Mouse (Mus musculus) liver, adult 2 months (tissue): ENCODE data around the gene Ahcyl2.

Experiments
- CTCF ChIP-seq: fragments of 200-500 bp; IDR thresholded peaks from 2 replicates; pipeline ENCODE4 v1.5.1; 2011; ENCODE audit warnings: low read depth, low read length, control low read depth
- POLR2A ChIP-seq: fragments of 200-500 bp; IDR thresholded peaks from 2 replicates; pipeline ENCODE4 v1.6.1; 2011; ENCODE audit warnings: low read length, control low read depth; ENCODE audit not compliant: insufficient read depth; ENCODE audit errors: extremely low read depth

GRCm38 (mm10) chr6:29858619-29859018 lies 90.8 kb downstream of the Ahcyl2 start:
- no peak for TF ChIP-seq POLR2A
- no peak for TF ChIP-seq CTCF
